Mouse (Mus musculus) neutrophil, adult 5-6 weeks (primary cell): ENCODE data around the gene Bbs2. TPM values are rescaled to one million over a fixed set of nuclear protein-coding genes. Genes with fewer than 3 reads are reported as not detected.
"Not testable (repeated sequence)": the region's sequence is repeated elsewhere in the genome, so short reads cannot be mapped to it uniquely, and the experiment has no call there.

Source experiments
- ATAC-seq: fragments of 151-379, 151-347 bp; 2 replicates; pipeline ENCODE4 v1.8.0; 2017; ENCODE audit warnings: mild to moderate bottlenecking, moderate TSS enrichment; ENCODE audit not compliant: insufficient number of reproducible peaks, poor library complexity, low FRiP score, severe bottlenecking; ENCODE audit errors: extremely low read depth
- total RNA-seq: library from RNA; stranded (forward); fragments of 200-1000 nt; gene quantifications from 2 replicates; pipeline ENCODE4 v1.2.3, GENCODE M21; 2017

Bbs2 gene
- total RNA-seq, result 16.3 and 19.9 TPM in 2 replicates

- peak; percentile 98 for ATAC-seq
Observed at GRCm38 (mm10) chr8:94098081-94098974, at the start of gene Bbs2. Gene Bbs2, minus strand, starts transcription at chr8:94098928.

GRCm38 (mm10) chr8:94148236-94148635 is 49.5 kb upstream of the Bbs2 start:
- no peak for ATAC-seq

DNA sequence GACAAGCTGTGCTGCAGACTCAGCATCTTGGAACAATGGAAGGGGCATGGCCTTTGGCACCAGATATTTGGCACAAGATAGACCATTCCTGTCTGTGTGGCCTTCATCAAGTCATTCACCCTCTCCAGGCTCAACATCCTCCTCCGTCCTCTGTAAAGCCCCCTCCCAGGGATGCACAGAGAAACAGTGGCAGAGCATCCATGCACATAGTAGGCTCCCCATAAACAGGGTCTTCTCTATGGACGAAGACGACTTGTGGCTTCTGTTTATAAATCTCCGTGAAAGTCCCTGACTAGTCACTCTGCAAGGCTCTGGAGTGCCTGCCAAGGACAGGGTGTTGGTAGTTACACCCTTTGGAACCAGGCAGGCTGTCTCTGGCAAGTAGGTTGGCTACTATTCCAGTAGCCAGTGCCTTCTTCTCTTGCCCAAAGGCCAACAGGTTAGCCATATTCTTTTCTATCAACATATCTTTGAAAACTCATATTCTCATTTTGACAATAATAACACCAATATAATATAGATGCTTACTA is 41.6 kb upstream of the Bbs2 start:
- no peak for ATAC-seq

- no peak for ATAC-seq
Observed at GRCm38 (mm10) chr8:94136933-94137332, 38.2 kb upstream of the Bbs2 start, which contains the start of gene Mt4. Gene Mt4, plus strand, starts transcription at chr8:94137197.

- no peak for ATAC-seq
Observed at GRCm38 (mm10) chr8:94136192-94136591, 37.5 kb upstream of the Bbs2 start.

GRCm38 (mm10) chr8:94135556-94135955 is 36.8 kb upstream of the Bbs2 start:
- ATAC-seq, result no peak

DNA sequence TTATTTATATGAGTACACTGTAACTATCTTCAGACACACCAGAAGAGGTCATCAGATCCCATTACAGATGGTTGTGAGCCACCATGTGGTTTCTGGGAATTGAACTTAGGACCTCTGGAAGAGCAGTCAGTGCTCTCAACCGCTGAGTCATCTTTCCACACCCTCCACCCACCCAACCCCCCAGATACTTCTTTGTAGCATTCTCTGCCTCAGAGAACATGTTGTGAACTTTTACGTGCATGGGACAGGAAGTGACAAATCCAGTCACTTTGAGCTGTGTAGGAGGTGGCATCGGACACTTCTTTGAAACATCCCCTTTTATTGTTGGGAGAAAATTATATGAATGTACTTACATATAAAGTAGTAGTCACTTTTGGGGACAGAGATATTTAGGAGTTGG is 35.9 kb upstream of the Bbs2 start:
- ATAC-seq, result not testable (repeated sequence)

- no peak for ATAC-seq
Observed at GRCm38 (mm10) chr8:94132096-94132495, 33.4 kb upstream of the Bbs2 start.

DNA sequence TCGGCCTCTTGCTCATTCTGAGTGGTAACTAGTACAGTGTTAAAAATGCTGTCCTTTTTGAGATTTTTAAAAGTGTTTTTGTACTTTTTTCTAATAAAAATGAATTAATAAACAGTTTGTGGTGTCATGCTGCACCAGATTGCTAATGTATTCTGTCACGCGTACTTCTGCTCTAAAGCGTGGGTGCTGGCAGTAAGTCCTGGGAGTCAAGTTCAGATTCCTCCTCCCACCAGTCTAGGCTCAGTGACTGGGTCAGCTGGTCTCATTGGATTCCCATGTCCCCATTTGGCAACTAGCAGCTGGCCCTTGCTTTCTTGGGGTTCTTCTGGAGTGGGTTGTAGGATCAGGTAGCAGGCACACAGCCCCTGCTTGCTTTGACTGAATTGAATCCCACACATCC is 31.4 kb upstream of the Bbs2 start:
- no peak for ATAC-seq

DNA sequence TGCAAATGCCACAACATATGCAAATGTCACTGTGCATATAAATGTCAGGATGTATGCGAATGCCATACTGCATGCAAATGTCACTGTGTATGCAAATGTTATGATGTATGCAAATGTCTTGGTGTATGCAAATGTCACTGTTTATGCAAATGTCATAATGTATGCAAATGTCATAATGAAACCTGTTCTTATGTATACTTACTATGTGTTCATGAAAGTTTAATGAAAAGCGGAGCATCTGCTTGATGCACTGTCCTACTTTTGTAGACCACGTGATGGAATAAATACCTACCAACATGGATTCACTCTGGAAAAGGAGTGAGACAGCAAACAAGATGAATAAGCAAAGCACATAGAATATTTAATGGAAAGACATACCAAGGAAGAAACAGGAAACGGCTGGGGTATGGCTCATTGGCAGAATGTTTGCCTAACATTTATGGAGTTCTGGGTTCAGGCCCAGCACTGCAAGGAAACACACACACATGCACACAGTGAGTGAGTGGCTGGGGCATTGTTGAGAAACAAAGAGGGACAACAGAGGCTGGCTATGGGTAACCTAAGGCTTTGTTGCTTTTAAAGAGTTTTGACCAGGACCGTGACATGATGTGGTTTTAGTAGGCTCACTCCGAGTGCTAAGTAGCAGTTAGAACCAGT is 30.5 kb upstream of the Bbs2 start:
- ATAC-seq, result no peak

DNA sequence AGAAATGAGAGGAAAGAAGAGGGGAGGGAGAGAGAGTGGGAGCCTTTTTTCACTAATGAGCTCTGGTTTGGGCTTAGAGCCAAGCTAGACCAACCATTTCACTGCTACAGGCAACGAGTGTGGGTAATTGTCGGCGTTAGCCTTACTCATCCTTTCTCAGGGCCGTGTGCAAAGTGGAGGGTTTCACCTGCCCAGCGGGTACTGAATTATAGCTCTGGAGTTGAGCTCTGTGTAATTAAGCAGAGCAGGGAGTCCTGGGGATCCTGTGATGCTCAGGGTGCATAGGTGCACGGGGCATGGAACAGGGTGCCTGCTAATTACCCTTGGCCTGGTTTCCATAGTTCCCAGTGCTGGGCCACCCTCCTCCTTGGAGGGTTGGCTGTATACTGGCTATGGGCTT is 29.0 kb upstream of the Bbs2 start:
- ATAC-seq, result no peak

GRCm38 (mm10) chr8:94122711-94123468 is 24.2 kb upstream of the Bbs2 start:
- ATAC-seq, result no peak

DNA sequence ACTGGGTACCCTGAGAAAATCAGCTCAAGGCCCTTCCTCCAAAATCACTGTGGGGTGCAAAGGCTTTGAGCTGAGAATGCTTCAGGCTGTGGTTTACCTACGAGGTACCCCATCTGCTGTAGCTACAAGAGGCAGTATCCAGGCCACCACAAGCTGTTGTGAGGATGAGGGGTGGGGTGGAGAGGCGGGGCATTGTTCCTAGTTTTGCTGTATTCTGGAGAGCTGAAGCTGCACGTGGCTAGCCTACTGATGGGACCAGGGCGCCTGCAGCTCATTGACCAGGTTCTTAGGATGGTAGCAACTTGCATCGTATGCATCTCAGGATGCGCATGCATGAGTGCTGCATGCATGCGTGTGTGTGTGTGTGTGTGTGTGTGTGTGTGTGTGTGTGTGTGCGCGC is 22.9 kb upstream of the Bbs2 start:
- no peak for ATAC-seq

DNA sequence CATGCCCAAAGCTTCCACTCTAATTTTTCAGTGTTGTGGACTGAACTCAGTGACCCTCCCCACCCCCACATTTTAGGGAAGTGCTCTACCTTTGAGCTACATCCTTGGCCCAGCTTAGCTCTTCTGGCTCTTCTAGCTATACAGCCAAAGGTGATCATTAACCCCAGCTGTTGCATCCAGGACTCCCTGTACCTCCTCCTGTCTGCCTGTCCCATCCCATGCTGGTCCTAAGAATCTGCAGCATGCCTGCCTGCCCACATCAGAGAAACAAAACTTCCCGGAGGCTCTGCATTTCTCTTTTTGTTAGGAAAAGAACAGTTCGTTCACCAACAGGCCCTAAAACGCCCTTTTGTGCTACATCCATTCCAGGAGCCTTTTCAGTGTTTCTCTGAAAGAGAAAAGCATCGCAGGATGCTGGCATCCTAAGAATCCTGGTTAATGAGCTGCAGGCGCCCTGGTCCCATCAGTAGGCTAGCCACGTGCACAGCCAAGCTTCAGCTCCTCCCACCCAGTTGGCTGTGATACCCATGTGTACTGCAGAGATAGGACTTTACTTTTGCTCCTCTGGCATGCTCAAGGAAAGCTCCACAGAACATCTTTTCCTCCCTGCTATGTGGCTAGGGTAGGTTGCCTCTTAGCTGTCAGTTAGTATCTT is 20.2 kb upstream of the Bbs2 start:
- ATAC-seq, result no peak

DNA sequence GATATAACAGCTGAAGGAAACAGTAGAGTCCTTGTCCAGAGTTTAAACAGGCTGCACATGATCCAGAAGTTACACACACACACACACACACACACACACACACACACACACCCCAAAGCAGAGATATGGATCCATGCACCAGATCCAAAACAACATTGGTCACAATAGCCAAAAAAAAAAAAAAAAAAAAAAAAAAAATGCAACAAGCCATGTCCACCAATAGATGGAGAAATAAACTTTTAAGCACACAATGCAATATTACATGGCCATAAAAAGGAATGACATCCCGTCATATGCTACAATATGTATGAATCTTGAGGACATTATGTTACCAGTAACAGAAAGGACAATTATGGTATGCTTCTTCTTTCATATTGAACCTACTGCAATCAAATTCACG is 15.2 kb upstream of the Bbs2 start:
- no peak for ATAC-seq

- no peak for ATAC-seq
Observed at GRCm38 (mm10) chr8:94113435-94113834, 14.7 kb upstream of the Bbs2 start.

DNA sequence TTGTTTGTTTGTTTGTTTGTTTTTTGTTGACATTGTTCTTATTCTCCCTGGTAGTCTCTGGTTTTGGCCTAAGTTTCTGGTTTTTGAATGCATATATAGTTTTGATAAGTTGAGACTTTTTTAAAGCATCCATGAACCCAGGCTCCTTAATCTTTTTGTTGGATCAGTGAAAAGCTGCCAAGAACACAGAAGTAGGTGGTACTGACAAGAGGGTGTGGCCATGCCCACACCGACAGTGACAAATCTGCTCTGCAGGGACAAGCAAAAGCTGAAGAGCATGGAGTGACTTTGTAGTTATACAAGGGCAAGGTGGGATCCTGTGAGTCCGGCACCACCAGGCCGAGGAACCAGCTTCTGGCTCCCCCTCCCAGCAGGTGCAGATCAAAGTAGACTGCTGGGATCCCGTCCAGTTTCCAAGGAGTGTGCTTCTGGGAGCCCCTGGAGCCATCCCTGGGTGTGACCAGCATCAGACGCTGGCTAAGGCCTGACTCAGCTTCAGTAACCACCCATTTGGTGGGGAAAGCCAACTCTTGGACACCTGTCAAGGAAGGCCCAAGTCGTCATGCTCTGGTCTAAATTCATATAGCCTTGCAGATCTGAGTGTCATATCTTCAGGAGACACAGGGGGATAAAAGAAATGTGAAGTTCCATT is 11.9 kb upstream of the Bbs2 start:
- no peak for ATAC-seq

GRCm38 (mm10) chr8:94109835-94110234 is 11.1 kb upstream of the Bbs2 start:
- no peak for ATAC-seq
